In genomic region chr4:49631319-49632138, GRCm38 (mm10) we compare ENCODE assay signal across 8 mouse cellular contexts. TPM values are rescaled to one million over a fixed set of nuclear protein-coding genes. Genes with fewer than 3 reads are reported as not detected.
DNase-seq lines count a peak whose midpoint lies in the region; ATAC-seq and TF ChIP-seq lines count a peak whose summit lies in the region.

Gene Rnf20 (plus strand): TSS chr4:49632006.

- H3K9me3 ChIP-seq in embryonic facial prominence, embryonic 13.5 days = no peaks in the 10 kb centered on the region
- no peaks in the 10 kb centered on the region for H3K9me3 ChIP-seq in limb, embryonic 12.5 days
- H3K9me3 ChIP-seq in midbrain, embryonic 15.5 days = no peaks in the 10 kb centered on the region

- TF ChIP-seq CTCF in kidney, adult 2 months (conservative IDR thresholded peaks at IDR 0.05; ENCODE audit: insufficient read depth, insufficient read length, low read depth, low read length) = no peak

- H3K4me3 ChIP-seq in embryonic facial prominence, embryonic 13.5 days = peak within 1 kb of the TSS; percentile 86
- H3K4me3 ChIP-seq in kidney, adult 2 months (ENCODE audit: insufficient read depth, low read depth, low read length) = peak within 1 kb of the TSS; percentile 96
- peak within 1 kb of the TSS; percentile 83 for H3K4me3 ChIP-seq in limb, embryonic 12.5 days (replicated peaks)
- peak within 1 kb of the TSS; percentile 97 for H3K4me3 ChIP-seq in midbrain, embryonic 15.5 days

- WGBS in embryonic facial prominence, embryonic 13.5 days = 4% methylated on average over 37 of the region's 37 CpGs
- 4% methylated on average over 37 of the region's 37 CpGs for WGBS in kidney, adult 2 months
- 4% methylated on average over 37 of the region's 37 CpGs for WGBS in limb, embryonic 12.5 days
- 3% methylated on average over 37 of the region's 37 CpGs for WGBS in midbrain, embryonic 15.5 days

- H3K27ac ChIP-seq in embryonic facial prominence, embryonic 13.5 days = peak within 1 kb of the TSS; percentile 95
- H3K27ac ChIP-seq in kidney, adult 2 months (ENCODE audit: insufficient read depth, low read depth, low read length) = peak within 1 kb of the TSS; percentile 54
- H3K27ac ChIP-seq in limb, embryonic 12.5 days = peak within 1 kb of the TSS; percentile 90
- H3K27ac ChIP-seq in midbrain, embryonic 15.5 days = peak within 1 kb of the TSS; percentile 91

- peak; percentile 96 for DNase-seq in 3T3-L1 (ENCODE audit: low read depth, low spot score)
- peak; percentile 95 to 97 for DNase-seq in adrenal gland, postnatal 36 days
- DNase-seq in heart, adult 18-20 months = peak; percentile 97
- DNase-seq in kidney, adult 2 months = peak; percentile 98
- peak; percentile 87 to 93 for DNase-seq in spleen, postnatal 14 days (ENCODE audit: low spot score in 2 of 2)

- H3K4me2 ChIP-seq in embryonic facial prominence, embryonic 13.5 days = peak within 1 kb of the TSS; percentile 78
- peak within 1 kb of the TSS; percentile 83 for H3K4me2 ChIP-seq in limb, embryonic 12.5 days
- peak within 1 kb of the TSS; percentile 90 for H3K4me2 ChIP-seq in midbrain, embryonic 15.5 days

- H3K4me1 ChIP-seq in embryonic facial prominence, embryonic 13.5 days = peaks cover 6% of the 10 kb centered on the region
- no peaks in the 10 kb centered on the region; the same call in 1 of the 2 replicates for H3K4me1 ChIP-seq in kidney, adult 2 months (ENCODE audit: control insufficient read depth, insufficient read depth, low read length)
- 0 out of 2 replicates have a peak, but pooled peaks cover 5% of the 10 kb centered on the region for H3K4me1 ChIP-seq in limb, embryonic 12.5 days (replicated peaks)
- H3K4me1 ChIP-seq in midbrain, embryonic 15.5 days = peaks cover 20% of the 10 kb centered on the region

- peak; percentile 95 for ATAC-seq in embryonic facial prominence, embryonic 13.5 days (ENCODE audit: insufficient number of reproducible peaks, insufficient read depth, low FRiP score, low TSS enrichment, low read depth)
- ATAC-seq in limb, embryonic 12.5 days (ENCODE audit: insufficient number of reproducible peaks, insufficient read depth, low FRiP score, low TSS enrichment, low read depth) = peak; percentile 98
- ATAC-seq in midbrain, embryonic 15.5 days (replicated peaks) = peak; percentile 98

- no peaks in the 10 kb centered on the region for H3K27me3 ChIP-seq in embryonic facial prominence, embryonic 13.5 days
- H3K27me3 ChIP-seq in kidney, adult 2 months (replicated peaks; ENCODE audit: control insufficient read depth, insufficient read depth, low read length) = no peaks in the 10 kb centered on the region
- no peaks in the 10 kb centered on the region for H3K27me3 ChIP-seq in limb, embryonic 12.5 days
- H3K27me3 ChIP-seq in midbrain, embryonic 15.5 days (replicated peaks) = no peaks in the 10 kb centered on the region

- H3K9ac ChIP-seq in embryonic facial prominence, embryonic 13.5 days = peak within 1 kb of the TSS; percentile 93
- H3K9ac ChIP-seq in limb, embryonic 12.5 days (replicated peaks) = peak within 1 kb of the TSS; percentile 88
- peak within 1 kb of the TSS; percentile 96 for H3K9ac ChIP-seq in midbrain, embryonic 15.5 days

- H3K36me3 ChIP-seq in embryonic facial prominence, embryonic 13.5 days = peaks cover 26% of the 10 kb centered on the region
- no peaks in the 10 kb centered on the region for H3K36me3 ChIP-seq in kidney, adult 2 months (ENCODE audit: control insufficient read depth, insufficient read depth, low read length)
- H3K36me3 ChIP-seq in limb, embryonic 12.5 days = peaks cover 31% of the 10 kb centered on the region
- H3K36me3 ChIP-seq in midbrain, embryonic 15.5 days (replicated peaks) = peaks cover 8% of the 10 kb centered on the region; the same call in 1 of the 2 replicates

- peak; percentile 71 for TF ChIP-seq POLR2A in kidney, adult 2 months (IDR thresholded peaks at IDR 0.05; ENCODE audit: low read depth, low read length)

RNA-seq across cellular contexts. Expression of gene Rnf20, which starts in this region (rescaled TPM):
- 10 to 100 TPM; 53.7 to 54.4 TPM for total RNA-seq in adrenal gland, postnatal 36 days (2021)
- polyA plus RNA-seq in embryonic facial prominence, embryonic 13.5 days (2015; fragmentation: Nextera tagmentation; extraction: Ambion mirVana) = 48.0 and 49.9 TPM in 2 replicates
- 10 to 100 TPM; 35.8 to 36.0 TPM for total RNA-seq in heart, adult 18-20 months (2021)
- polyA plus RNA-seq in kidney, adult 2 months (2012; rRNA removed) = 14.1 and 15.3 TPM in 2 replicates
- polyA plus RNA-seq in limb, embryonic 12.5 days (2016; fragmentation: Nextera tagmentation; extraction: Ambion mirVana) = 57.3 and 61.5 TPM in 2 replicates
- 53.3 and 57.4 TPM in 2 replicates for polyA plus RNA-seq in midbrain, embryonic 15.5 days (2015; fragmentation: Nextera tagmentation; extraction: Ambion mirVana)

Comparison
In these comparisons a context has a peak if more than half of its experiments do, and no peak if none do; other contexts are left out.
1. Peak in every context shown above with its lines: DNase-seq, ATAC-seq, H3K4me3 ChIP-seq and H3K27ac ChIP-seq.